Mouse (Mus musculus) macrophage (primary cell): ENCODE data around the gene Lsm2. TPM values are rescaled to one million over a fixed set of nuclear protein-coding genes. Genes with fewer than 3 reads are reported as not detected.
A peak's percentile ranks its signal among the peaks of the same experiment; 100 is the strongest.
"Not testable (repeated sequence)": the region's sequence is repeated elsewhere in the genome, so short reads cannot be mapped to it uniquely, and the experiment has no call there.

Experiments
- H3K27ac ChIP-seq: fragments of 350-480 bp; formaldehyde crosslinking; 2 replicates; pipeline ENCODE4 v1.9.0; 2021
- H3K36me3 ChIP-seq: fragments of 350-480 bp; formaldehyde crosslinking; 2 replicates; pipeline ENCODE4 v1.9.0; 2021; ENCODE audit errors: inconsistent target
- H3K4me3 ChIP-seq: fragments of 350-480 bp; formaldehyde crosslinking; 2 replicates; pipeline ENCODE4 v1.9.0; 2021; ENCODE audit errors: inconsistent target
- H3K79me2 ChIP-seq: fragments of 350-480 bp; formaldehyde crosslinking; 2 replicates; pipeline ENCODE4 v1.9.0; 2021; ENCODE audit errors: inconsistent target
- WGBS: methylation state at CpG from one replicate; pipeline ENCODE4 v1.1.7; 2026; ENCODE audit warnings: inconsistent platforms; ENCODE audit not compliant: missing documents; 5-methylcytosine and 5-hydroxymethylcytosine counted together
- polyA plus RNA-seq: library from polyadenylated mRNA; stranded (reverse); fragments of 250-400 nt; gene quantifications from 3 replicates; pipeline ENCODE4 v1.2.4, GENCODE M21; 2018; ENCODE audit warnings: inconsistent platforms

Lsm2 gene
- polyA plus RNA-seq, 1 experiment from 2014 or later: 52.8 TPM

DNA sequence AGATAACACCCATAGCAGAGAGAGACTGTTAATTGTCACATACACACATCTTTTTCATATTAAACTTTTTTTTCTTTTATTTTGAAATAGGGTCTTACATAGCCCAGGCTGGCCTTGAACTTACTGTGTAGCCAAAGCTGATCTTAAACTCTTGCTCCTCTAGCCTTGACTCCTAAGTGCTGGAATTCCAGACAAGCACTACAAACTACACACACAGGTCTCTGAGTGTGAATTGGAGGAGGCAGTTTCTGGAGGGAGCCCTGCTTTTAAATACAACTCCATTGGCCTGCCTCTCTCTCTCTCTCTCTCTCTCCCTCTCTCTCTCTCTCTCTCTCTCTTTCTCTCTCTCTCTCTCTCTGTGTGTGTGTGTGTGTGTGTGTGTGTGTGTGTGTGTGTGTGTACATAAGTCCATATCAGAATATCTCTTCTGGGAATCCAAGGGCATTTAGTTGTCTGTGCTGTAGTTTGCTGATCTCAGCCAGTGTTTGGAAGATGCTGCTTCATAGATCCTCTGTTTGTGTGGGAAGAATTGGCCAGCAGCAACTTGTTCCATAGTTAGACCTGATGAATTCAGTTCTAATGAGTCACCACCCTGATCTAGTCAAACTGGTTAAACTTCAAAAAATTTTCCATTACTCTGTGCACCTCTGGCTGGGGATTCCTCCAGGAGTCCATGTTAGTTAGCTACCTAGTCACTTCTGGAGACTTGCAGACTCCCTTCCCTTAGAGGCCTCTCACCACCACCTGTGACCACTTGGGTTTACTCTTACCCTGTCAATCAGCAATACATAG, 20.8 kb upstream of the Lsm2 start:
- no peak overlapping the region for H3K4me3 ChIP-seq
- no peaks in the 10 kb centered on the region for H3K36me3 ChIP-seq
- no peak overlapping the region for H3K27ac ChIP-seq
- H3K79me2 ChIP-seq: no peaks in the 10 kb centered on the region

GRCm38 (mm10) chr17:34962125-34962524, 19.5 kb upstream of the Lsm2 start:
- no peak overlapping the region for H3K27ac ChIP-seq
- no peaks in the 10 kb centered on the region for H3K36me3 ChIP-seq
- no peaks in the 10 kb centered on the region for H3K79me2 ChIP-seq
- 38% methylated on average over 2 of the region's 3 CpGs for WGBS
- H3K4me3 ChIP-seq: no peak overlapping the region

GRCm38 (mm10) chr17:34962841-34963240, 18.8 kb upstream of the Lsm2 start:
- Histone ChIP-seq H3K27ac (no peak overlapping the region), H3K36me3 (no peaks in the 10 kb centered on the region), H3K4me3 (no peak overlapping the region), H3K79me2 (no peaks in the 10 kb centered on the region)
- 91% methylated on average over 1 of the region's 1 CpGs for WGBS

- Histone ChIP-seq H3K27ac (no peak overlapping the region), H3K4me3 (no peak overlapping the region)
- 33% methylated on average over 1 of the region's 1 CpGs for WGBS
These were observed 17.0 kb upstream of the Lsm2 start for GRCm38 (mm10) chr17:34964640-34965049.

DNA sequence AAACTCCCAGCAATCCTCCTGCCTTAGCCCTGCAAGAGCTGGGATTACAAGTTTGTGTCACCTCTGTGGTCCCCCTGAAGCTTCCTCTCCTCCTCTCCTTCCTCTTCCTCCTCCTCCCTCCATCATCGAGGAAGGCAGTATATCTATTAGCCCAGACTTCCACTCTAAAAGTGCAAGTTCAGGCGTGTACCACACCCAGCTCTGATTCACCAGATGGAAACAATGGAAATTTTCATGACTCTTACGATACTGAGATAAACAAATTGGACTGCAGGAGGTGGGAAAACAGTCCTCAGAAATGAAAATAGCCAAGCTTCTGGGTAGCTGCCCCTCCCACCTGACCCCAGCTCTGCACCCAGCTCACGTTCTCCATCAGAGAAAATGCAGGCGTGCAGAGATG, 16.0 kb upstream of the Lsm2 start:
- H3K27ac ChIP-seq: no peak overlapping the region
- H3K79me2 ChIP-seq: no peaks in the 10 kb centered on the region
- WGBS: 55% methylated on average over 5 of the region's 5 CpGs
- no peak overlapping the region for H3K4me3 ChIP-seq
- no peaks in the 10 kb centered on the region for H3K36me3 ChIP-seq

More at GRCm38 (mm10) chr17:34964640-34965049, 17.0 kb upstream of the Lsm2 start:
- no peaks in the 10 kb centered on the region for H3K36me3 ChIP-seq
- H3K79me2 ChIP-seq: no peaks in the 10 kb centered on the region

DNA sequence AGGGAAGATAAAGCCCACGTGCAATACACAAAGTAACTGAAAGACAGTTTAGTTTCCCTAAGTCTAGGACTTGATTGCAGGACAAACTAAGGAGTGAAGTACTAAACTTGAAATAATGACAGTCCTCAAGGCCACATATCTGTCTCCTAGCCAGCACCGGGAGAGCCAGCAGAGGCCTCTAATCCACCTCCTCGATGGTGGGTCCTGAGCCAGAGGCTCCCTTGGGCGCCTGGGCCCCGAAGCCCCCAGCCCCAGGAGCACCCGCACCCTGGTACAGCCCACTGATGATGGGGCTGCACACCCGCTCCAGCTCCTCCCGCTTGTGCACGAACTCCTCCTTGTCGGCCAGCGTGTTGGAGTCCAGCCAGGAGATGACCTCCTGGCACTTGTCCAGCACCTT, 11.8 kb upstream of the Lsm2 start, which contains the start of gene Gm20481:
Gm20481 (plus strand) TSS at position 91 of the 400 bp plus-strand sequence.
- not testable (repeated sequence) for H3K36me3 ChIP-seq

GRCm38 (mm10) chr17:34970850-34971249, 10.8 kb upstream of the Lsm2 start:
- H3K27ac ChIP-seq, H3K36me3 ChIP-seq, H3K4me3 ChIP-seq, H3K79me2 ChIP-seq: not testable (repeated sequence)
- WGBS: no CpG with 5 or more reads among the region's 37 CpGs

More for the DNA sequence above, 11.8 kb upstream of the Lsm2 start, which contains the start of gene Gm20481:
- not testable (repeated sequence) for H3K27ac ChIP-seq, H3K4me3 ChIP-seq, H3K79me2 ChIP-seq
- 84% methylated on average over 5 of the region's 11 CpGs for WGBS

- H3K79me2 ChIP-seq, H3K36me3 ChIP-seq, H3K4me3 ChIP-seq, H3K27ac ChIP-seq: not testable (repeated sequence)
- WGBS: 2% methylated on average over 7 of the region's 43 CpGs
These were observed 10.0 kb upstream of the Lsm2 start for GRCm38 (mm10) chr17:34971694-34972068.

GRCm38 (mm10) chr17:34972069-34972749, 9.5 kb upstream of the Lsm2 start, which contains the start of the genes Hspa1a and Hspa1l:
TSS of gene Hspa1a (minus strand) at chr17:34972156.
TSS of gene Hspa1l (plus strand) at chr17:34972703.
- not testable (repeated sequence) for H3K79me2 ChIP-seq, H3K36me3 ChIP-seq
- H3K27ac ChIP-seq: peak within 1 kb of the TSS; percentile 57
- under 1% methylated on average over 21 of the region's 33 CpGs for WGBS
- H3K4me3 ChIP-seq: peak within 1 kb of the TSS; percentile 20; the same call in 1 of the 2 replicates

DNA sequence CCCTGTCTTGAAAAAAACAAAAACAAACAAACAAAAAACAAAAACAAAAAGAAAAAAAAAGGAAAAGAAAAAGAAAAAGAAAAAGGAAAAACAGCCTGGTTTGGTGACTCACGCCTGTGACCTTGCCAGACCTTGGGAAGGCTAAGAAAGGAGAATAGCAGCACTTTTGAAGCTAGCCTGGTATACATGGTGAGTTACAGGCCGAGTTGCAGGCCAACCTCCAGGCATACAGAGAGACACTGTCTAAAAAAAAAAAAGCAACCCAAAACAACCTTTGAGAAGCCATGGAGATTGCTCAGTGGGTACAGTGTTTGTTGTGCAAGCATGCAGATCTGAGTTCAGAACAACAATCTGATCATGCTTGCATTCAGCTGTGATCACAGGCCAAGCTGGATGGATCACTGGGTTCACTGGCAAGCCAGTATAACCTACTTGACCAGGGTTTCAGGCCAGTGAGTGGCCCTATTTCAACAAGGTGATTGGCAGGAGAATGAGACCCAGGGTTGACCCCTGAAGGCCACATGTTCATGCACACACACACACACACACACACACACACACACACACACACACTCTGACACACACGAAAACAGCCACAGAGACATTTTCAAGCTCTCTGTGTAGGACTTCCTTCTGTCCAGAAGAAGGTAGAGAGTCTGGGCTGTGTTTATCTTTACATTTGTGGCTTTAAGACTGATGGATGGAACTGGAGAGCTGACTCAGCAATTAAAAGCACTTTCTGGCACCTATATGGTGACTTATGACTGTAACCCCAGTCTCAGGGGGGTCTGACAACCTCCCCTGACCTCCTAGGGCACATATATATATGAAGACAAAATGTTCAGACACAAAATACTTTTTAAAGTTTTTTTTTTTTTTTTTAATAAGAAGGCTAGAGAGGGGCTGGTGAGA, 5.8 kb upstream of the Lsm2 start:
- Histone ChIP-seq H3K79me2 (no peaks in the 10 kb centered on the region), H3K36me3 (no peaks in the 10 kb centered on the region), H3K27ac (no peak overlapping the region), H3K4me3 (no peak overlapping the region)
- 96% methylated on average over 3 of the region's 3 CpGs for WGBS

DNA sequence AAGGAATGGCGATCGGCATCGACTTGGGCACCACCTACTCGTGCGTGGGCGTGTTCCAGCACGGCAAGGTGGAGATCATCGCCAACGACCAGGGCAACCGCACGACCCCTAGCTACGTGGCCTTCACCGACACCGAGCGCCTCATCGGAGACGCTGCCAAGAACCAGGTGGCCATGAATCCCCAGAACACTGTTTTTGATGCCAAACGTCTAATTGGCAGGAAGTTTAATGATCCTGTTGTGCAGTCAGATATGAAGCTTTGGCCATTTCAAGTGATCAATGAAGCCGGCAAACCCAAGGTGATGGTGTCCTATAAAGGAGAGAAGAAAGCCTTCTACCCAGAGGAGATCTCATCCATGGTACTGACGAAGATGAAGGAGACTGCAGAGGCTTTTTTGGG, 4.7 kb upstream of the Lsm2 start:
- Histone ChIP-seq H3K79me2 (no peaks in the 10 kb centered on the region), H3K36me3 (no peaks in the 10 kb centered on the region), H3K27ac (no peak overlapping the region), H3K4me3 (no peak overlapping the region)
- WGBS: 93% methylated on average over 20 of the region's 20 CpGs

DNA sequence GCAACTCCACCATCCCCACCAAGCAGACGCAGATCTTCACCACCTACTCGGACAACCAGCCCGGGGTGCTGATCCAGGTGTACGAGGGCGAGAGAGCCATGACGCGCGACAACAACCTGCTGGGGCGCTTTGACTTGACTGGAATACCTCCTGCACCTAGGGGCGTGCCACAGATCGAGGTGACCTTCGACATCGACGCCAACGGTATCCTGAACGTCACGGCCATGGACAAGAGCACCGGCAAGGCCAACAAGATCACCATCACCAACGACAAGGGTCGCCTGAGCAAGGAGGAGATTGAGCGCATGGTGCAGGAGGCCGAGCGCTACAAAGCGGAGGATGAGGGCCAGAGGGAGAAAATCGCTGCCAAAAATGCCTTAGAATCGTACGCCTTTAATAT, 3.4 kb upstream of the Lsm2 start:
- H3K4me3 ChIP-seq: no peak overlapping the region
- 93% methylated on average over 26 of the region's 27 CpGs for WGBS
- H3K79me2 ChIP-seq: peaks cover 12% of the 10 kb centered on the region
- no peaks in the 10 kb centered on the region for H3K36me3 ChIP-seq
- H3K27ac ChIP-seq: no peak overlapping the region

- Histone ChIP-seq H3K27ac (no peak overlapping the region), H3K79me2 (peaks cover 26% of the 10 kb centered on the region), H3K4me3 (no peak overlapping the region), H3K36me3 (no peaks in the 10 kb centered on the region)
- WGBS: 92% methylated on average over 4 of the region's 4 CpGs
These were observed 2.0 kb upstream of the Lsm2 start for GRCm38 (mm10) chr17:34979631-34980030.

DNA sequence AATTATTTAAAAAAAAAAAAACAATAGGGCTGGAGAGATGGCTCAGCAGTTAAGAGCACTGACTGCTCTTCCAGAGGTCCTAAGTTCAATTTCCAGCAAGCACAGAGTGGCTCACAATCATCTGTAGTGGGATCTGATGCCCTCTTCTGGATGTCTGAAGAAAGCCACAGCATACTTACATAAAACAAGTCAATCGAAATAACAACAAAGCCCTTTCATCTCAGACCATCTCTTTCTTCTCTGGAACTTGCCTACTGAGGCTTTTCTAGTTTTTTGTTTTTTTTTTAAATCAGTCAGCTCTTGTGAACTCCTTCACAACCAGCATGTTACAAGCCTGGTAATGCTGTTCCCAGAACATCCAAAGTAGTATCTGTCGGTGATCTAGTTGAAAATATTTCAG, 1.0 kb upstream of the Lsm2 start:
- Histone ChIP-seq H3K36me3 (peaks cover 4% of the 10 kb centered on the region; the same call in 1 of the 2 replicates), H3K27ac (peak overlapping the region; percentile 67), H3K79me2 (peaks cover 31% of the 10 kb centered on the region), H3K4me3 (peak overlapping the region; percentile 84)
- 19% methylated on average over 2 of the region's 2 CpGs for WGBS
